Mouse (Mus musculus): ENCODE measurements around the gene Tmem91.

DNA sequence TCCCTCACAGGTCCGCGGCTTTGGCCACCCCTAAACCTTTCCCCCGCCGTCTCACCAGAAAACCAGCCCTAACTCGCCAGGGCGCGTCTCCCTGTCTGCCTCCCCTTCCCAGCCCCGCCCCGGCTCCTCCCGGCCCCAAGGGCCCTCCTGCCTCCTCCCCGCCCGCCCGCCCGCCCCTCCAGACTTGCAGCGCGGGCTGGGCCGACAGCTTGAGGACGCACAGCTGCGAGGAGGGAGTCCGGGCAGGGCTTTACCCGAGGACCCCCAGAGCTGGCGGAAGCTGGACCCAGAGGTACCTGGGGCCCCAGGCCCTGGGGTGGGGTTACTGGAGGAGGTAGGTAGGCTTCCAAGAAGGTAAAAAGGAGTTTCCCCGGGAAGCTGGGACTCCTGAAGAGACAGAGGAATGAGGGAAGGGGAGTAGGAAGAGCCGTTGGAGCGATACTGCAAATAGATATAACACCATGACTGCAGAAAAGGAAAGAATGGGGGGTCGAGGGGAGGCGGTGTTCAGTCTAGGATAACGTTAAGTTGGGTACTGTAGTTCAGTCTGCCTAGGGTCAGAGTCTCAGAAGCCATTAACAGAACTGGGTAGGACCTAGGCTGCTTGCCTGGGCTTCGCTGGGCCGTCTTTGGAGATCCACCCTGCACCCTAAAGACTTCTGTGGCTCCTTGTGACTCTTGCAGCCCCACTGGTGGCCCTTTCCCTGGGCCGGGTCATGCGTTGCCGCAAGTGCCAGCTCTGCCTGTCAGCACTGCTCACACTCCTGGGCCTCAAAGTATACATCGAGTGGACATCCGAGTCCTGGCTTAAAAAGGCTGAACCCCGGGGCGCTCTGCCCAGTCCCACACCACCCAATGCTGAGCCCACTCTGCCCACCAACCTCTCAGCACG is 47.3 kb downstream of the Tmem91 start:
- no peak for TF ChIP-seq CTCF (IDR thresholded peaks at IDR 0.05; ENCODE audit: extremely low read depth, insufficient read depth, insufficient read length, insufficient replicate concordance)
- no peak; the same call in 1 of the 2 replicates for TF ChIP-seq POLR2A (IDR thresholded peaks at IDR 0.05; ENCODE audit: low read depth, low read length)

All from spleen, adult 2 months (tissue).